Mouse (Mus musculus) pancreas, adult 10 weeks (tissue): ENCODE results near the gene Pdgfd. TPM values are rescaled to one million over a fixed set of nuclear protein-coding genes. Genes with fewer than 3 reads are reported as not detected.

ENCODE experiments used
- polyA plus RNA-seq: library from polyadenylated mRNA; stranded (reverse); fragments of 350-450 nt; fragmentation: Illumina TruSeq; extraction: RNeasy Lipid Tissue Mini Kit (QIAGEN cat#74804); gene quantifications from one replicate; pipeline ENCODE4 v1.2.3, GENCODE M21; 2015; ENCODE audit warnings: low read depth, low replicate concordance; ENCODE audit not compliant: insufficient read depth

Pdgfd gene
- 6.2 TPM for polyA plus RNA-seq

DNA sequence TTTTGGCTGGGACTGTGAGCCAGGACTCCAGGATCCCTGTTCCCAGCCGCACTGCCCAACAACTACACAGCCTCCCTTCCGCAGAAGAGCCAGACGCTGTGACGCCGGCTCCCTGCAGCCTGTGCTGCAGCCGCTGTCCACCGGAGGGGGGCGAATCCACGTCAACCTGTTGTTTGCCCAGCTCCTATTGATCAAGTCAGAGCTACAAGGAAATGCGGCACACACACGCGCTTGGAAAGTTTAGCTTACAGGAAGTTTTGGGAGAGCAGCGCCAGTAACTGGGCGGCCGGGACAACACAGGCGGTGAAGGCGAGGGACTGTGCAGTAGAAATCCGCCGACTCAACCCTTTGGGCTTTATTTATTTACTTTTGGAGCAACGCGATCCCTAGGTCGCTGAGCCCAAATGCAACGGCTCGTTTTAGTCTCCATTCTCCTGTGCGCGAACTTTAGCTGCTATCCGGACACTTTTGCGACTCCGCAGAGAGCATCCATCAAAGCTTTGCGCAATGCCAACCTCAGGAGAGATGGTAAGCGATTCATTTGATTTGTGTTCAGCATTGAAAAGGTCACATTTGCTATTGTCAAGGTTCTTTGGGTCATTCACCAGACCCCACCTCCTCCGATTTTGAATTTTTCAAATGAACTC lies at the start of gene Pdgfd:
TSS of gene Pdgfd (plus strand) at position 194 of the 647 bp plus-strand sequence.

DNA sequence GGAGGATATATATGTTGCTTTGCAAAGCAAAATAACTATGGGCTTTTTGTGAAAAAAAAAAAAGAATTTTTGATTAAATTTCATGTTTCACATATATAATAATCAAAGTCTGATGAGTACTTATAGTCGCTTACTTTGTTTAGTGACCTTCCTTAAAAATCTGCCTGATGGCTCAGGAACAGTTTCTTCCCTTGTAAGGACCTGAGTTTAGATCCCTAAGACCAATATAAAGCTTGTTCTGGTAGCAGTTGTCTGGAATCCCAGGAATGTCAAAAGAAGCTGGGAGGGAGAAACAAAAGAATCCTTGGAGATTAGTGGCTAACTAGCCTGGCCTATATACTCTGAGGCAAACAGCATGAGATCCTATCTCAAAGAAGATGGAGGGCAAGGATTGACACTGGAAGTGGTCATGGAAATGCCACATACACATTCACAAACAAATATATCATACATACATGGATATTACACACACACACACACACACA lies 101.5 kb downstream of the Pdgfd start, which contains the start of gene Ddi1:
TSS of gene Ddi1 (minus strand) at position 51 of the 485 bp plus-strand sequence.

Other genes with a start within 250 kb of the Pdgfd start
- gene Ddi1, start 101.3 kb downstream of the Pdgfd start, polyA plus RNA-seq, result not detected